Mouse (Mus musculus): ENCODE results near the gene Cers6. TPM values are rescaled to one million over a fixed set of nuclear protein-coding genes. Genes with fewer than 3 reads are reported as not detected.

Cers6 gene
- 3.4 and 23.8 TPM in 2 replicates for polyA plus RNA-seq (2011; ENCODE audit: insufficient read depth, insufficient read length, low replicate concordance, missing spikeins)

- no peaks in the 10 kb centered on the region; the same call in 1 of the 2 replicates for H3K4me1 ChIP-seq (ENCODE audit: control insufficient read depth, insufficient read depth, low read length)
- H3K27ac ChIP-seq (ENCODE audit: control insufficient read depth, insufficient read depth, low read depth, low read length, poor library complexity) = peak within 1 kb of the TSS; percentile 80
- H3K4me3 ChIP-seq (replicated peaks; ENCODE audit: control insufficient read depth, low read depth, low read length) = peak within 1 kb of the TSS; percentile 81
- TF ChIP-seq CTCF (IDR thresholded peaks at IDR 0.05; ENCODE audit: control insufficient read depth, insufficient read depth, low read length) (no peak), POLR2A (IDR thresholded peaks at IDR 0.05; ENCODE audit: borderline replicate concordance, control insufficient read depth, low read depth, low read length) (peak; percentile 56; the same call in 1 of the 2 replicates)
- WGBS = under 1% methylated on average over 53 of the region's 53 CpGs
Observed at GRCm38 (mm10) chr2:68860904-68861685, at the start of gene Cers6. Cers6 (plus strand) TSS chr2:68861441.

GRCm38 (mm10) chr2:68814409-68814808 lies 46.8 kb upstream of the Cers6 start:
- Histone ChIP-seq H3K27ac (ENCODE audit: control insufficient read depth, insufficient read depth, low read depth, low read length, poor library complexity) (no peak overlapping the region), H3K4me3 (replicated peaks; ENCODE audit: control insufficient read depth, low read depth, low read length) (no peak overlapping the region), H3K4me1 (ENCODE audit: control insufficient read depth, insufficient read depth, low read length) (no peaks in the 10 kb centered on the region)
- 79% methylated on average over 2 of the region's 2 CpGs for WGBS
- TF ChIP-seq CTCF (IDR thresholded peaks at IDR 0.05; ENCODE audit: control insufficient read depth, insufficient read depth, low read length) = no peak
- TF ChIP-seq POLR2A (IDR thresholded peaks at IDR 0.05; ENCODE audit: borderline replicate concordance, control insufficient read depth, low read depth, low read length) = no peak

GRCm38 (mm10) chr2:68819040-68819439 lies 42.2 kb upstream of the Cers6 start:
- H3K27ac ChIP-seq (ENCODE audit: control insufficient read depth, insufficient read depth, low read depth, low read length, poor library complexity) = no peak overlapping the region
- TF ChIP-seq POLR2A (IDR thresholded peaks at IDR 0.05; ENCODE audit: borderline replicate concordance, control insufficient read depth, low read depth, low read length) (no peak), CTCF (IDR thresholded peaks at IDR 0.05; ENCODE audit: control insufficient read depth, insufficient read depth, low read length) (no peak)
- 88% methylated on average over 4 of the region's 4 CpGs for WGBS
- peaks cover 1% of the 10 kb centered on the region for H3K4me1 ChIP-seq (ENCODE audit: control insufficient read depth, insufficient read depth, low read length)
- no peak overlapping the region for H3K4me3 ChIP-seq (replicated peaks; ENCODE audit: control insufficient read depth, low read depth, low read length)

- 50% methylated on average over 4 of the region's 4 CpGs for WGBS
- Histone ChIP-seq H3K27ac (ENCODE audit: control insufficient read depth, insufficient read depth, low read depth, low read length, poor library complexity) (no peak overlapping the region), H3K4me1 (ENCODE audit: control insufficient read depth, insufficient read depth, low read length) (peaks cover 4% of the 10 kb centered on the region), H3K4me3 (replicated peaks; ENCODE audit: control insufficient read depth, low read depth, low read length) (no peak overlapping the region)
- no peak for TF ChIP-seq POLR2A (IDR thresholded peaks at IDR 0.05; ENCODE audit: borderline replicate concordance, control insufficient read depth, low read depth, low read length)
- no peak for TF ChIP-seq CTCF (IDR thresholded peaks at IDR 0.05; ENCODE audit: control insufficient read depth, insufficient read depth, low read length)
Observed at GRCm38 (mm10) chr2:68822152-68822887, 38.9 kb upstream of the Cers6 start.

- Histone ChIP-seq H3K27ac (ENCODE audit: control insufficient read depth, insufficient read depth, low read depth, low read length, poor library complexity) (peak overlapping the region; percentile 69), H3K4me3 (replicated peaks; ENCODE audit: control insufficient read depth, low read depth, low read length) (peak overlapping the region; percentile 4), H3K4me1 (ENCODE audit: control insufficient read depth, insufficient read depth, low read length) (peaks cover 4% of the 10 kb centered on the region; the same call in 1 of the 2 replicates)
- 4% methylated on average over 7 of the region's 7 CpGs for WGBS
- TF ChIP-seq CTCF (IDR thresholded peaks at IDR 0.05; ENCODE audit: control insufficient read depth, insufficient read depth, low read length) (no peak), POLR2A (IDR thresholded peaks at IDR 0.05; ENCODE audit: borderline replicate concordance, control insufficient read depth, low read depth, low read length) (no peak)
Observed at GRCm38 (mm10) chr2:68825326-68826020, 35.8 kb upstream of the Cers6 start.

GRCm38 (mm10) chr2:68843330-68843729 lies 17.9 kb upstream of the Cers6 start:
- no peak overlapping the region for H3K4me3 ChIP-seq (replicated peaks; ENCODE audit: control insufficient read depth, low read depth, low read length)
- WGBS = 67% methylated on average over 5 of the region's 5 CpGs
- H3K4me1 ChIP-seq (ENCODE audit: control insufficient read depth, insufficient read depth, low read length) = no peaks in the 10 kb centered on the region; the same call in 1 of the 2 replicates
- no peak for TF ChIP-seq POLR2A (IDR thresholded peaks at IDR 0.05; ENCODE audit: borderline replicate concordance, control insufficient read depth, low read depth, low read length)
- TF ChIP-seq CTCF (IDR thresholded peaks at IDR 0.05; ENCODE audit: control insufficient read depth, insufficient read depth, low read length) = no peak
- no peak overlapping the region for H3K27ac ChIP-seq (ENCODE audit: control insufficient read depth, insufficient read depth, low read depth, low read length, poor library complexity)

GRCm38 (mm10) chr2:68844530-68844929 lies 16.7 kb upstream of the Cers6 start:
- H3K4me3 ChIP-seq (replicated peaks; ENCODE audit: control insufficient read depth, low read depth, low read length) = no peak overlapping the region
- no peaks in the 10 kb centered on the region; the same call in 1 of the 2 replicates for H3K4me1 ChIP-seq (ENCODE audit: control insufficient read depth, insufficient read depth, low read length)
- H3K27ac ChIP-seq (ENCODE audit: control insufficient read depth, insufficient read depth, low read depth, low read length, poor library complexity) = no peak overlapping the region
- TF ChIP-seq POLR2A (IDR thresholded peaks at IDR 0.05; ENCODE audit: borderline replicate concordance, control insufficient read depth, low read depth, low read length) = no peak
- TF ChIP-seq CTCF (IDR thresholded peaks at IDR 0.05; ENCODE audit: control insufficient read depth, insufficient read depth, low read length) = no peak
- 48% methylated on average over 2 of the region's 2 CpGs for WGBS

Measured in bone marrow, adult 2 months (tissue).